Mouse (Mus musculus) ovary, postnatal 14 days (tissue): ENCODE data around the gene Ccl11.

ENCODE experiments used
- DNase-seq: peaks from one replicate; pipeline ENCODE4 v3.0.0; 2022; ENCODE audit warnings: low spot score

Gene Ccl11

GRCm38 (mm10) chr11:82057646-82058045, at the start of gene Ccl11:
Ccl11 (plus strand) TSS chr11:82057823.
- no peak for DNase-seq

GRCm38 (mm10) chr11:82010115-82010514, 47.5 kb upstream of the Ccl11 start:
- no peak for DNase-seq

- no peak for DNase-seq
Measured at GRCm38 (mm10) chr11:82011411-82012193, 46.0 kb upstream of the Ccl11 start.

GRCm38 (mm10) chr11:82013756-82014155, 43.9 kb upstream of the Ccl11 start:
- no peak for DNase-seq

- no peak for DNase-seq
Measured at GRCm38 (mm10) chr11:82015066-82015465, 42.6 kb upstream of the Ccl11 start.

GRCm38 (mm10) chr11:82016181-82016780, 41.3 kb upstream of the Ccl11 start:
- no peak for DNase-seq

GRCm38 (mm10) chr11:82019389-82019788, 38.2 kb upstream of the Ccl11 start:
- DNase-seq = no peak

- DNase-seq = no peak
Measured at GRCm38 (mm10) chr11:82019793-82020192, 37.8 kb upstream of the Ccl11 start.

GRCm38 (mm10) chr11:82021406-82021805, 36.2 kb upstream of the Ccl11 start:
- no peak for DNase-seq

- no peak for DNase-seq
Measured at GRCm38 (mm10) chr11:82022504-82023056, 35.0 kb upstream of the Ccl11 start.

- DNase-seq = no peak
Measured at GRCm38 (mm10) chr11:82023769-82024168, 33.9 kb upstream of the Ccl11 start.

GRCm38 (mm10) chr11:82030171-82030570, 27.5 kb upstream of the Ccl11 start:
- DNase-seq = no peak

- DNase-seq = no peak
Measured at GRCm38 (mm10) chr11:82032136-82032535, 25.5 kb upstream of the Ccl11 start.

GRCm38 (mm10) chr11:82032678-82033344, 24.8 kb upstream of the Ccl11 start:
- DNase-seq = peak; percentile 46

GRCm38 (mm10) chr11:82034446-82034845, 23.2 kb upstream of the Ccl11 start:
- no peak for DNase-seq

- DNase-seq = peak; percentile 31
Measured at GRCm38 (mm10) chr11:82035356-82035755, 22.3 kb upstream of the Ccl11 start, which contains the start of gene Ccl2. Ccl2 (plus strand) TSS chr11:82035571.

- DNase-seq = no peak
Measured at GRCm38 (mm10) chr11:82035857-82036256, 21.8 kb upstream of the Ccl11 start.

- DNase-seq = no peak
Measured at GRCm38 (mm10) chr11:82038535-82038934, 19.1 kb upstream of the Ccl11 start, which contains the start of gene Gm17268. Gm17268 (minus strand) TSS chr11:82038562.

GRCm38 (mm10) chr11:82039132-82039660, 18.4 kb upstream of the Ccl11 start:
- no peak for DNase-seq

- DNase-seq = no peak
Measured at GRCm38 (mm10) chr11:82041671-82042080, 15.9 kb upstream of the Ccl11 start.

- DNase-seq = peak; percentile 14
Measured at GRCm38 (mm10) chr11:82045471-82045870, 12.2 kb upstream of the Ccl11 start, which contains the start of gene Ccl7. Ccl7 (plus strand) TSS chr11:82045712.

- peak; percentile 20 for DNase-seq
Measured at GRCm38 (mm10) chr11:82047746-82048415, 9.7 kb upstream of the Ccl11 start.
